Mouse (Mus musculus): ENCODE measurements around the gene Fam43a. TPM values are rescaled to one million over a fixed set of nuclear protein-coding genes. Genes with fewer than 3 reads are reported as not detected.

Fam43a gene
- polyA plus RNA-seq, 1 experiment from 2014 or later = 6.7 TPM

- DNase-seq (ENCODE audit: low spot score) (no peak), ATAC-seq (ENCODE audit: low FRiP score) (no peak)
- 29% methylated on average over 5 of the region's 5 CpGs for WGBS
- H3K27me3 ChIP-seq (ENCODE audit: control insufficient read depth, insufficient read depth, low read length) = no peaks in the 10 kb centered on the region
- H3K4me3 ChIP-seq (ENCODE audit: low read depth, low read length) = no peak overlapping the region
- no peaks in the 10 kb centered on the region for H3K9me3 ChIP-seq (ENCODE audit: control insufficient read depth, low read length)
- no peak overlapping the region for H3K9ac ChIP-seq (ENCODE audit: low read depth, low read length)
- no peak overlapping the region for H3K4me2 ChIP-seq (replicated peaks; ENCODE audit: low read depth, low read length)
- H3K36me3 ChIP-seq (ENCODE audit: control insufficient read depth, insufficient read depth, low read length) = no peaks in the 10 kb centered on the region
- no peak overlapping the region for H3K27ac ChIP-seq (ENCODE audit: low read depth, low read length)
- H3K4me1 ChIP-seq (replicated peaks; ENCODE audit: control insufficient read depth, insufficient read depth, low read length) = no peaks in the 10 kb centered on the region
Observed at GRCm38 (mm10) chr16:30614122-30614521, 14.6 kb downstream of the Fam43a start.

DNA sequence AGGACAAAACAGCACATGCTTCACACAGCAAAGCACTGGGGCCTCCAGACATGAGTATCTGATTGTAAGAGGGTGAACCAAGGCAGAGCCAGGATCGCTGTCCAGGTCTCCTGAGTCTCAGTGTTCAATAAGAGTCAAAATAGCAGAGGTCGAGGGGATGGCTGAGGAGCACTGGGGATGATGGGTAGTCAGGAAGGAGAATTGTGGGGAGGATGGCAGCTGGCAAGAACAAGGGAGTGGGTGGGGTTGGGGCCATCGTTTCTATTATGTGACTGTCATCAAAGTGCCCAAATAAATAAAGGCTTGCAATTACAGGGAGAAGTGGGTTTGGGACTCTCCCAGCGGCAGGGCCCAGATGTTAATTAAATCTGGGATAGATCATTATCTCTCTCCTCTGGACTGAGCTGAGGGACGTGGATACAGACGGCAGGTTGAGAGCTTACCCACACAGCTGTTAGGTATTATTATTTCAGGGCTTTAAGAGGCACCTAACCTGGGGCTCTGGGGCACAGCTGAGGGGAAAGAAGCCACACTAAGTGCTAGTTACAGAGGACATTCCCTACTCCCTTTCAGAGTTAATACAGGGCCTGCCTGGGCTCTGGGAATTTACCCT, 15.3 kb downstream of the Fam43a start:
- Histone ChIP-seq H3K4me3 (ENCODE audit: low read depth, low read length) (no peak overlapping the region), H3K27ac (ENCODE audit: low read depth, low read length) (no peak overlapping the region), H3K9ac (ENCODE audit: low read depth, low read length) (no peak overlapping the region), H3K4me1 (replicated peaks; ENCODE audit: control insufficient read depth, insufficient read depth, low read length) (no peaks in the 10 kb centered on the region), H3K4me2 (replicated peaks; ENCODE audit: low read depth, low read length) (no peak overlapping the region), H3K27me3 (ENCODE audit: control insufficient read depth, insufficient read depth, low read length) (no peaks in the 10 kb centered on the region), H3K9me3 (ENCODE audit: control insufficient read depth, low read length) (no peaks in the 10 kb centered on the region), H3K36me3 (ENCODE audit: control insufficient read depth, insufficient read depth, low read length) (no peaks in the 10 kb centered on the region)
- no peak for DNase-seq (ENCODE audit: low spot score)
- ATAC-seq (ENCODE audit: low FRiP score) = peak; percentile 66
- 19% methylated on average over 6 of the region's 6 CpGs for WGBS

DNA sequence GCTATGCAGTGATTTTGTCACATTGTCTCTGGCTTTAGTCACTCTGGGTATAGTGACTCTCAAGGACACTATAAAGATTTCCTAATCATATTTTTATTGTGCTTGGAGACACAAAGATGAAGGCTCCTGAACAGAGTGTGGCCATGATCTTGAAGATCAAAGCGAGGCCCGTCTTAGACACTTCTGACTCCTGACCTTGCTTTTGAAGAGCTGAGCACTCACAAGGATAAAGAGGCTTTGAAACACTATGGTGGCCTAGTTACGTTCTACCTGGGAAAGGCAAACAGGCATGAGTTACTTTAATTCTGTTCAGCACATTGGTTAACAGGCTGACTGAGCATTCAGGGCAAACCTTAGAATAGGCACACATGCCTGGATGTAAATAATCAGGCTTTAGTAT, 16.8 kb downstream of the Fam43a start:
- Histone ChIP-seq H3K4me3 (ENCODE audit: low read depth, low read length) (no peak overlapping the region), H3K4me2 (replicated peaks; ENCODE audit: low read depth, low read length) (no peak overlapping the region), H3K36me3 (ENCODE audit: control insufficient read depth, insufficient read depth, low read length) (no peaks in the 10 kb centered on the region), H3K4me1 (replicated peaks; ENCODE audit: control insufficient read depth, insufficient read depth, low read length) (no peaks in the 10 kb centered on the region), H3K27ac (ENCODE audit: low read depth, low read length) (no peak overlapping the region), H3K9ac (ENCODE audit: low read depth, low read length) (no peak overlapping the region), H3K9me3 (ENCODE audit: control insufficient read depth, low read length) (no peaks in the 10 kb centered on the region), H3K27me3 (ENCODE audit: control insufficient read depth, insufficient read depth, low read length) (no peaks in the 10 kb centered on the region)
- DNase-seq (ENCODE audit: low spot score) (no peak), ATAC-seq (ENCODE audit: low FRiP score) (no peak)
- 82% methylated on average over 3 of the region's 3 CpGs for whole genome bisulfite sequencing

DNA sequence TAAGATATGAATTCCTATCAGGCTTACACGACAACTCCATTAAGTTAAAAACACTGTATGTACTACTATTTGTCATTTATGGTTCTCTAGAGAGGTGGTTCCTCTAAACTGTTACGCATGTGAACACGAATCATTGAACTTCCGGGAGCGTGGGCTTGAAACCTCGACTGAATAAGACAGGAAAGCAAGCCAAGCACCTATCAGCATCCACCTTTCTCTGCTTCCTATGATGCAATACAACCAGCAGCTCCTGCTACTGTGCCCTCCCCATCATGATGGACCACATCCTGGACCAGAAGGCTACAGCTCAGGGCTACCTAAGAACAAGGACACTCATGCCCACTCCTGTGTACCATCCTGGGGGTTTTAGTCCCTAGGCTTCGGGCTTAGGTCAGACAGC, 24.1 kb downstream of the Fam43a start:
- DNase-seq (ENCODE audit: low spot score) = no peak
- WGBS = 92% methylated on average over 7 of the region's 7 CpGs
- Histone ChIP-seq H3K27ac (ENCODE audit: low read depth, low read length) (no peak overlapping the region), H3K4me2 (replicated peaks; ENCODE audit: low read depth, low read length) (no peak overlapping the region), H3K9ac (ENCODE audit: low read depth, low read length) (no peak overlapping the region), H3K36me3 (ENCODE audit: control insufficient read depth, insufficient read depth, low read length) (no peaks in the 10 kb centered on the region), H3K27me3 (ENCODE audit: control insufficient read depth, insufficient read depth, low read length) (no peaks in the 10 kb centered on the region), H3K4me1 (replicated peaks; ENCODE audit: control insufficient read depth, insufficient read depth, low read length) (no peaks in the 10 kb centered on the region), H3K4me3 (ENCODE audit: low read depth, low read length) (no peak overlapping the region), H3K9me3 (ENCODE audit: control insufficient read depth, low read length) (no peaks in the 10 kb centered on the region)
- ATAC-seq (ENCODE audit: low FRiP score) = no peak

GRCm38 (mm10) chr16:30624640-30625039, 25.1 kb downstream of the Fam43a start:
- DNase-seq (ENCODE audit: low spot score) (no peak), ATAC-seq (ENCODE audit: low FRiP score) (no peak)
- 78% methylated on average over 2 of the region's 2 CpGs for WGBS
- H3K4me1 ChIP-seq (replicated peaks; ENCODE audit: control insufficient read depth, insufficient read depth, low read length) = no peaks in the 10 kb centered on the region
- no peak overlapping the region for H3K27ac ChIP-seq (ENCODE audit: low read depth, low read length)
- no peaks in the 10 kb centered on the region for H3K9me3 ChIP-seq (ENCODE audit: control insufficient read depth, low read length)
- H3K4me3 ChIP-seq (ENCODE audit: low read depth, low read length) = no peak overlapping the region
- H3K36me3 ChIP-seq (ENCODE audit: control insufficient read depth, insufficient read depth, low read length) = no peaks in the 10 kb centered on the region
- no peak overlapping the region for H3K4me2 ChIP-seq (replicated peaks; ENCODE audit: low read depth, low read length)
- H3K9ac ChIP-seq (ENCODE audit: low read depth, low read length) = no peak overlapping the region
- H3K27me3 ChIP-seq (ENCODE audit: control insufficient read depth, insufficient read depth, low read length) = no peaks in the 10 kb centered on the region

GRCm38 (mm10) chr16:30627586-30628337, 28.2 kb downstream of the Fam43a start:
- WGBS = 67% methylated on average over 11 of the region's 11 CpGs
- H3K4me2 ChIP-seq (replicated peaks; ENCODE audit: low read depth, low read length) = no peak overlapping the region
- H3K4me1 ChIP-seq (replicated peaks; ENCODE audit: control insufficient read depth, insufficient read depth, low read length) = no peaks in the 10 kb centered on the region
- no peak overlapping the region for H3K4me3 ChIP-seq (ENCODE audit: low read depth, low read length)
- no peaks in the 10 kb centered on the region for H3K36me3 ChIP-seq (ENCODE audit: control insufficient read depth, insufficient read depth, low read length)
- ATAC-seq (ENCODE audit: low FRiP score) (no peak), DNase-seq (ENCODE audit: low spot score) (no peak)
- H3K9ac ChIP-seq (ENCODE audit: low read depth, low read length) = no peak overlapping the region
- no peak overlapping the region for H3K27ac ChIP-seq (ENCODE audit: low read depth, low read length)
- H3K27me3 ChIP-seq (ENCODE audit: control insufficient read depth, insufficient read depth, low read length) = no peaks in the 10 kb centered on the region
- no peaks in the 10 kb centered on the region for H3K9me3 ChIP-seq (ENCODE audit: control insufficient read depth, low read length)

- H3K4me2 ChIP-seq (replicated peaks; ENCODE audit: low read depth, low read length) = no peak overlapping the region
- H3K36me3 ChIP-seq (ENCODE audit: control insufficient read depth, insufficient read depth, low read length) = no peaks in the 10 kb centered on the region
- H3K9ac ChIP-seq (ENCODE audit: low read depth, low read length) = no peak overlapping the region
- no peak for DNase-seq (ENCODE audit: low spot score)
- 59% methylated on average over 6 of the region's 6 CpGs for WGBS
- no peak overlapping the region for H3K4me3 ChIP-seq (ENCODE audit: low read depth, low read length)
- no peaks in the 10 kb centered on the region for H3K4me1 ChIP-seq (replicated peaks; ENCODE audit: control insufficient read depth, insufficient read depth, low read length)
- no peak for ATAC-seq (ENCODE audit: low FRiP score)
- no peaks in the 10 kb centered on the region for H3K9me3 ChIP-seq (ENCODE audit: control insufficient read depth, low read length)
- H3K27me3 ChIP-seq (ENCODE audit: control insufficient read depth, insufficient read depth, low read length) = no peaks in the 10 kb centered on the region
- H3K27ac ChIP-seq (ENCODE audit: low read depth, low read length) = no peak overlapping the region
Observed at GRCm38 (mm10) chr16:30628401-30628800, 28.9 kb downstream of the Fam43a start.

GRCm38 (mm10) chr16:30629509-30629908, 30.0 kb downstream of the Fam43a start:
- Histone ChIP-seq H3K9me3 (ENCODE audit: control insufficient read depth, low read length) (no peaks in the 10 kb centered on the region), H3K4me3 (ENCODE audit: low read depth, low read length) (no peak overlapping the region), H3K4me1 (replicated peaks; ENCODE audit: control insufficient read depth, insufficient read depth, low read length) (no peaks in the 10 kb centered on the region), H3K27me3 (ENCODE audit: control insufficient read depth, insufficient read depth, low read length) (no peaks in the 10 kb centered on the region), H3K36me3 (ENCODE audit: control insufficient read depth, insufficient read depth, low read length) (no peaks in the 10 kb centered on the region), H3K4me2 (replicated peaks; ENCODE audit: low read depth, low read length) (no peak overlapping the region), H3K27ac (ENCODE audit: low read depth, low read length) (no peak overlapping the region), H3K9ac (ENCODE audit: low read depth, low read length) (no peak overlapping the region)
- 89% methylated on average over 5 of the region's 5 CpGs for WGBS
- DNase-seq (ENCODE audit: low spot score) (no peak), ATAC-seq (ENCODE audit: low FRiP score) (no peak)
